Mouse (Mus musculus): Measurements from ENCODE around the gene Bcas2.
"Not testable (repeated sequence)": the region's sequence is repeated elsewhere in the genome, so short reads cannot be mapped to it uniquely, and the experiment has no call there.

The Bcas2 gene

DNA sequence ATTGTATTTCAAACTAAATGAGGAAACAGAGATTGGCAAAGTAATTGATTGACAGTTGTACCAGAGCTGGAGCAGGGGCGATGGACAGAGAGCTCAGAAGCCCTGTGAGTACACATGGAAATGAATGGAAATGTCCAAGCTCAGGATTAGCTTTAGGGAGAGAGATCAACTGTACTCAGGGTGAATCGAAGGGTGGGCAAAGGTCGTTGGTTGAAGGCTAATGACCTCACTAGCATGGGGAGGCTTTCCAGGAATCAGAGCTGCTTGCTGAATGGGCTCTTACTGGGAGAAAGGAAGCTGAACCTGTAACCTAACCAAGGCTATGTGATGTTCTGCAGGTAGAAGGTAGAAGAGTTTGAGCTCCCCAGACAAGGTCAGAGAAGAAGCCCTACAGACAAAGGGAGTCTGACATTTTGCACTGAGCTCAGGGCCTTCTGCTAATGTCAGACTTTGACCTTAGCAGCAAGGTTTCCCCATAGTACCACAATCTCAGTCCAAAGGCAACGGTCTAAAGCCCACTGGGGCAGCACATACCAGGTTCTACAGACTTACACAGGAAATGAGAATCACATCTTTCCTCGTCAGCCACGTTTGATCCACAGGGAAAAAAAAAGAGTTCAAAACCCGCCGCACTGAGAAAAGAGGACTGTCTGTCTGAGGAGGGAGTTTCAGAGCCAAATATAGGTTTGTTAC lies 43.3 kb downstream of the Bcas2 start:
- no peak for DNase-seq (ENCODE audit: low read depth, low spot score)

DNA sequence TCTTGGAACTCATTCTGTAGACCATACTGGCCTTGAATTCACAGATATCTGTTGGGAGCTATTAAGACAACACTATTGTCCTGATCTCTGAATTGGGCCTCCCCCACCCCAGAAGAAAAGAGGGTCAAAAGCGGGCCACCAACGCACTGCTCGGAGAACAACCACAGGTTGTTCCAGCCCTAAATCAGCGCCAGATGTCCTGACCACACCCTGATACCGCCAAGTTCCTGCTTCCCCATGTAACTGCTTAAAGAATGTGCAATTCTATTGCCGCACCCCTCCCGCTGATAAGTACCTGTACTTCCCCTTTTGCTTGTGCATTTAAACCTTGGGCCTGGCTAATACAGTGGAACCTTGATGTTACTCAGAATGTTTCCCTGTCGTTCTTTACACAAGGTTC lies 43.9 kb downstream of the Bcas2 start:
- DNase-seq (ENCODE audit: low read depth, low spot score), result not testable (repeated sequence)

DNA sequence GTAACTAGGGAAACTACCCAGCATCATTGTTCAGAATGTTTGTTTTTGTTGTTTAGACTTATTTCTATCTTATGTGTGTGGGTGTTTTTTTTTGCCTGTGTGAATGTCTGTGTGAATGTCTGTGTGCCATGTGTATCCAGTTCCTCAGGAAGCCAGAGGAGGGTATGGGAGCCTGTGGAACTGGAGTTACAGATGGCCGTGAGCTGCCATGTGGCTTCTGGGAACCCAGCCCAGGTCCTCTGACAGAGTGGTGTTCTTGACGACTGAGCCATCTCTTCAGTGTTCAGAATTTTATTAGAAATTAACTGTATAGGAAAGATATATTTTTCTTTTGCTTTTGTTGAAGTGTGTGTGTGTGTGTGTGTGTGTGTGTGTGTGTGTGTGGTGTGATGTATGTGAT lies 50.0 kb downstream of the Bcas2 start:
- no peak for DNase-seq (ENCODE audit: low read depth, low spot score)

DNA sequence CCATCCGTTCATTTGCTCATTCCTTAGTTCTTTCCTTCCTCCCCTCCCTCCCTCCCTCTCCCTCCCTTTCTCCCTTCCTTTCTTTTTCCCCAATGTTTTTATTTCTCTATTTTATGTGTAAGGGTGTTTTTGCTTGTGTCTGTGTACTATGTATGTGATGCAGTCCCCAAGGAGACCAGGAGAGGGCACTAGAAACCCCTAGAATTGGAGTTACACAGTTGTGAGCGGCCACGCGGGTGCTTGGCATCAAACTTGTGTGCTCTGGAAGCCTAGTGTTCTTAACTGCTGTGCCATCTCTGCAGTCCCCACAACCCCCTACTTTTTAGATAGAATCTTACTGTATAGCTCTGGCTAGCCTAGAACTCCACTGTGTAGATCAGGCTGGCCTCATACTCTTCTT lies 52.3 kb downstream of the Bcas2 start:
- DNase-seq (ENCODE audit: low read depth, low spot score), result no peak

DNA sequence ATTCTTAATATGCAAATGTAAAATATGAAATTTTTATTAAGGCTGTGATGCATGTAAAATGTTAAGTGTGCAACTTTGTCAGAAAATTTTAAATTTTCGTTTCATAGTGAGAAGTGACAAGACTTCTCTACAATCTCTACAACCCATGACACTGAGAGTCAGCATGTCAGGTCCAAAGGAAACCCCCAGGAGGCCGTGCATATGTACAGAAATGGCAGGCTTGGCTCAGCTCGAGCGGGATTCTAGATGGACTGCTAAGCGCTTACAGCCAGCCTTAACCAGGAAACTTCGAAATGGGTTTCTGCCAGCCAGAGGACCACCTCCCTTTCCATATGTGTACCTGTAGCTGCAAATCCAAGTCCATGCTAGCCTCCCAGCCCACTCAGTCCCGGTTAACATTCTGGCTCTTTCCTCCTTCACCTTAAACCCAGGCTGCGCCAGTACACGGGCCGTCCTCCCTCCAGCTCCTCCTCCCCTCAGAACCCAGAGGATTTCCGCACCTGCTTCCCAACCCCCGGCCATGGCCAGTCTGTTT lies 52.8 kb downstream of the Bcas2 start:
- DNase-seq (ENCODE audit: low read depth, low spot score), result no peak

DNA sequence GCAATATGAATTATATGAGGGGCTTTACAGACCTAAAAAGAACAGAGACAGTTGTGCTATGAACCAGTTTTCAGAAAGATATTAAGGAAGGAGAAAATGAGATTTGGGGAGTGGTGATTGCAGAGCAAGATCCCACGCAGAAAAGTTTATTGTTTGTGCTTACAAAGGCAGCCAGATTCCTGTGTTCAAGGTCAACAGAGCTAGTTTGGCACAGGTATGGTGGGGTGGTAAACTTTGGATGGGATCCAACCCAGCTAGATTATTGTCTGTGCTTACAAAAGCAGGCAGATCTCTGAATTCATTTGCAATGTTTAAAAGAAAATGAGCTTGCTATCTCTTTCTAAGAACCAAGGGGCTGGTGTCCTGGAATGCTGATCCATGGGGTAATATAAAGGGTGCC lies 56.3 kb downstream of the Bcas2 start:
- no peak for DNase-seq (ENCODE audit: low read depth, low spot score)

Measured in retina, adult 2 months (tissue).